Mouse (Mus musculus) CH12F3 (cell line): Measurements from ENCODE around the gene Eif2s2.
"Not testable (repeated sequence)": the region's sequence is repeated elsewhere in the genome, so short reads cannot be mapped to it uniquely, and the experiment has no call there.

Experiments used
- in situ Hi-C: fragments of 300-500 bp; cut with MboI; formaldehyde crosslinking; loops from 2 replicates; pipeline ENCODE4 v1.14.3; 2020; ENCODE audit warnings: low sequenced_read_pairs

The Eif2s2 gene

GRCm38 (mm10) chr2:154892201-154893044 lies at the start of gene Eif2s2:
TSS of gene Eif2s2 (minus strand) at chr2:154892935.
- in situ Hi-C loops = no loop called here

- in situ Hi-C loops = no loop called here
These were observed 49.2 kb upstream of the Eif2s2 start for GRCm38 (mm10) chr2:154941952-154942351.

DNA sequence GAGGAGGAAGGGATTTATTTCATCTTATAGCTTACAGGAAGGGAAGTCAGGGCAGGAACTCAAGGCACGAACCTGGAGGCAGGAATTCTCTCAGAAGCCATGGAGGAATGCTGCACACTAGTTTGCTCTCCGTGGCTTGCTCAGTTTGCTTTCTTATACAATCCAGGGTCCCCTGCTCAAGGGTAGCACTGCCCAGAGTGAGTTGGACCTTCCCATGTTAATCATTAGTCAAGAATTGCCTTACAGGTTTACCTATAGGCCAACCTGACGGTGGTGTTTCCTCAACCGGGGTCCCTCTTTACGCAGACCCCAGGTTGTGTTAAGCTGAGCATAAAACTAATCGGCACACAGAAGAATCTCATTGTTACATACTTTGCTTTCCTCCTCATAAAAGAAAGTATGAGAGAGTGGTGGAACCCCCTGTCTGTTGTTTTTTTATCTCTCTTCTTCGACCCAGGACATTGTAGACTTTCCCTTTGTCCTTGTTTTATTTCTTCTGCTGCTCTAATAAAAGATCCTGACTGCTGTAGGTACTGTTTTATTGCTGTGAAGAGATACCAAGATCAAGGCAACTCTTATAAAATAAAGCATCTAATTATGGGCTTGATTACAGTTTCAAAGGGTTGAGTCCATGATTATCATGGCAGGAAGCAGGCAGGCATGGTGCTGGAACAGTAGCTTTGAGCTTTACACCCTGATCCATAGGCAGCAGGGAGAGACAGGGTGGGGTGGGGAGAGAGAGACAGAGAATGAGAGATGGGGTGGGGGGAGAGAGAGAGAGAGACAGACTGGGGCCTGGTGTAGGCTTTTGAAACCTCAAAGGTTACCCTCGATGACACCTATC lies 45.0 kb upstream of the Eif2s2 start:
- in situ Hi-C loops = no loop called here

- in situ Hi-C loops = no loop called here
These were observed 43.9 kb upstream of the Eif2s2 start for GRCm38 (mm10) chr2:154936536-154937155.

GRCm38 (mm10) chr2:154936106-154936505 lies 43.4 kb upstream of the Eif2s2 start:
- in situ Hi-C loops = no loop called here

- in situ Hi-C loops = no loop called here
These were observed 41.1 kb upstream of the Eif2s2 start for GRCm38 (mm10) chr2:154933884-154934283.

- in situ Hi-C loops = no loop called here
These were observed 35.6 kb upstream of the Eif2s2 start for GRCm38 (mm10) chr2:154928298-154928697.

DNA sequence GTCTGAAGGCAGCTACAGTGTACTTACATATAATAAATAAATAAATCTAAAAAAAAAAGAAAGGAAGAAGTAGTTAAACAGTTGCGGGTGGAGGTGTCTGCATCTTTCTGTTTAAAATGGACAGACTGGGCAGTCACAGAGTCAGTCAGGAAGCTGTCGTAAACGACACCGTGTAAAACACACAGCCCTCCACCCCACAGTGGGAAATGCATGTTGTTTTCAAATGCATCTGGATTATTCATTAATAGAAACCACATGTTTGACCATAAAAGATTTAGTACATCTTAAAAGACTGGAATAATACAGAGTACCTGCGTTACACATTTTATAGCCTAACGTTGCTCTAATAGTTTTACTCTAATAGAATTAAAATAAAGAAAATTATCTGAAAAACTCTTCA lies 34.1 kb upstream of the Eif2s2 start:
- in situ Hi-C loops = no loop called here

DNA sequence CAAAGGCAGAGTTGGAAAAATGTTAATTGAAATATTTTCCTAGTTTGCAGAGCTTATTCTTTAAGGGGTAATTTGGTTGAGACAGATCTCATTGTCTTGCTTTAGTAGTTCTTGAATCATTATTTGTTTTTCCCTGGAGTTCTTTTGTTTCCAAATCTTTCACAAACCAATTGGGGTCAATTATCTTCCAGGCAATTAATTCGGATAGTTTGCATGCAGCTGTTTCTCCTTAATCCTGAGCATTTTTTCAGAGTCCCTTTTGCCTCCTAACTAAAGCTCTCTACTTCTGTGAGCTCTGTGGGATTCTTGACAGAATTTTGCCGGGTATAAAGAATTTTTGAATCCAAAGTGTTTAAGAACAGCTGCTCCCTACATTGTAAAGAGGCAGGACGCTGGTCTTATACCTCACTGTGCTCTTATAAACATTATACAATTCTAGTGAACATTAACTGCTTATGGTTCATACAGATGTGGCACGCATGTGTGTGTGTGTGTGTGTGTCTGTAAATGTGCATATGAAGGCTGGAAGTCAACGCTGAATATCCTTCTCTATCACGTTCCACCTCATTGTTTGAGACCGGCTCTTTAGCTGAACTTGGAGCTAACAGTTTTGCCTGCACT lies 32.8 kb upstream of the Eif2s2 start:
- in situ Hi-C loops = no loop called here

GRCm38 (mm10) chr2:154922134-154922533 lies 29.4 kb upstream of the Eif2s2 start:
- in situ Hi-C loops = not testable (repeated sequence)

- in situ Hi-C loops = no loop called here
These were observed 28.2 kb upstream of the Eif2s2 start for GRCm38 (mm10) chr2:154920896-154921295.

DNA sequence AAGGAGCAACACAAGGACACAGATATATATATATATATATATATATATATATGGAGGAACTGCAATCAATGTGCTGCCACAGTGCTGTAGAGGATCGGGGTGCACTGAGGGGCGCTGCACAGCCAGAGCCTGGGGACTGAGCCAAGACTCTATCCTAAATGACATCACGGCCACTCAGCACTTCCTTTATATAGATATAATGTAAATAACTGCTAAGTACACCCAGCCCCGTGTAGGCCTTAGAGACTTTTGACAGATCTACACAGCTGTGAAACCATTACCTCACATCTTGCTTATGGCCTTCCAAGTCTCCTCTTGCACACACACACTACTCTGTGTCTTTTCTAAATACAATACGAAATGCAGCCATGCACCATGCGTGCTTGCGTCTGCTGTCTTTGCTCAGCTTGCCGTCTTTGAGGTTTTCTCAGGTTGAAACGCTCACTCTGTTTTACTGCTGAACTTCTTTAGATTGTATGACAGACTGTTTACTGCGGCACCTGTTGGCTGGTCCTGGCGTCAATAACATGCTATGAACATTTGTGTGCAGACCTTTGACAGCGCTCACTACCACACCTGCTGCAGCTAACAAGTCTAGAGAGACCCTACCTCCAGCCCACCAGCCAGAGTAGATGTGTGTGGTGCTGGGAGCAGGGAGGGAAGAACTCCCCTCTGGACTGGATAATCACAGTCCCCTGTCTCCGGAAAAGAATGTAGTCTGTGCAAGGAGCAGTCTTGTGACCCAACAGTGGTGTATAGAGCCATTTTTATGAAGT lies 25.3 kb upstream of the Eif2s2 start:
- in situ Hi-C loops = no loop called here

GRCm38 (mm10) chr2:154916547-154916946 lies 23.8 kb upstream of the Eif2s2 start:
- in situ Hi-C loops = no loop called here

- in situ Hi-C loops = no loop called here
These were observed 23.3 kb upstream of the Eif2s2 start for GRCm38 (mm10) chr2:154915922-154916541.

- in situ Hi-C loops = no loop called here
These were observed 17.1 kb upstream of the Eif2s2 start for GRCm38 (mm10) chr2:154909789-154910188.

GRCm38 (mm10) chr2:154908223-154908622 lies 15.5 kb upstream of the Eif2s2 start:
- in situ Hi-C loops = not testable (repeated sequence)

DNA sequence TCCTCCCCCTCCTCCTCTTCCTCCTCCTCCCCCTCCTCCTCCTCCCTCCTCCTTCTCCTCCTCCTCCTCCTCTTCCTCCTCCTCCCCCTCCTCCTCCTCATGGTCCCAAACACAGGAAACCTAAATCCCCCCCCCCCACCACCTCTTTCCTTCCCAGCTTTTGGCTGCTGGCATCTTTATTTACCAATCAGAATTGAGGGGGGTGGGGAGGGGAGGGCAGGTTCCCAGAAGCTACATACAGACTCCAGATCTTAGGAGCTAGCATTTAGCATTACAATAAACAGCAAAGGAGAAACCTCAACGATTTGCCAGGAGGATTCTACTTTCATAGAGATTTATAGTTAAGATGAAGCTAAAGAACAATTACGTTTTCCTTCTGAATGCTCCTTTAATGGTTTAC lies 13.1 kb upstream of the Eif2s2 start:
- in situ Hi-C loops = no loop called here

GRCm38 (mm10) chr2:154902111-154902510 lies 9.4 kb upstream of the Eif2s2 start:
- in situ Hi-C loops = no loop called here

DNA sequence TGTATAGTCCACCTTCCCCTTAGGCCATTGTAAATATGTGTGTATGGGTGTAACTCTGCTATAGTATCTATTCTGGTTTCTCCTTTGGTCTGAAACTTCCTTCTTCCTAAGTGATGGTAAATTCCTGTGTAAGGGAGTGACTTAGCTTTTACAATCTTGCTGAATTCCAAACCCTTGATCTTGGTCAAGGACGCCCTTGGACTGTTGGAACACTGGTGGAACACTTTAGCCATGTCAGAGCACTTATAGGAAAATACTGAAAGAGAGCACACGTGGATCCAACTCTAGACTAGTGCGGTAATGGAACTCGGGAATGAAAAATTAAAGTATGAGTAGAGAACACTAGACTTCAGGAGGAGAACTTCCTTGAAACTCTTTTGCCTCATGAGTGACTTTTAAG lies 6.7 kb upstream of the Eif2s2 start:
- in situ Hi-C loops = not testable (repeated sequence)

GRCm38 (mm10) chr2:154899004-154899403 lies 6.3 kb upstream of the Eif2s2 start:
- in situ Hi-C loops = not testable (repeated sequence)
